Mouse (Mus musculus) small intestine, adult 2 months (tissue): Measurements from ENCODE around the gene Capn12.

Source experiments
- CTCF ChIP-seq: fragments of 200-500 bp; IDR thresholded peaks from 2 replicates; pipeline ENCODE4 v1.5.1; 2012; ENCODE audit warnings: low read depth, mild to moderate bottlenecking, control low read depth, inconsistent platforms, low read length, moderate library complexity, mixed read lengths; ENCODE audit not compliant: insufficient replicate concordance, insufficient read length; ENCODE audit errors: extremely low read depth
- POLR2A ChIP-seq: fragments of 200-500 bp; IDR thresholded peaks from 2 replicates; pipeline ENCODE4 v1.6.1; 2012; ENCODE audit warnings: low read depth, mild to moderate bottlenecking, control low read depth, inconsistent platforms, low read length, moderate library complexity

GRCm38 (mm10) chr7:28862817-28863499 lies 18.3 kb upstream of the Capn12 start:
- no peak for TF ChIP-seq CTCF
- TF ChIP-seq POLR2A: no peak
